Mouse (Mus musculus) cerebellum, postnatal 25 days (tissue): Measurements from ENCODE around the gene Usp48.

ENCODE experiments used
- DNase-seq, 2 experiments: peaks; one replicate each; pipeline ENCODE4 v3.0.0; 2021; ENCODE audit warnings: mixed read lengths in 2 of 2

Gene Usp48

DNA sequence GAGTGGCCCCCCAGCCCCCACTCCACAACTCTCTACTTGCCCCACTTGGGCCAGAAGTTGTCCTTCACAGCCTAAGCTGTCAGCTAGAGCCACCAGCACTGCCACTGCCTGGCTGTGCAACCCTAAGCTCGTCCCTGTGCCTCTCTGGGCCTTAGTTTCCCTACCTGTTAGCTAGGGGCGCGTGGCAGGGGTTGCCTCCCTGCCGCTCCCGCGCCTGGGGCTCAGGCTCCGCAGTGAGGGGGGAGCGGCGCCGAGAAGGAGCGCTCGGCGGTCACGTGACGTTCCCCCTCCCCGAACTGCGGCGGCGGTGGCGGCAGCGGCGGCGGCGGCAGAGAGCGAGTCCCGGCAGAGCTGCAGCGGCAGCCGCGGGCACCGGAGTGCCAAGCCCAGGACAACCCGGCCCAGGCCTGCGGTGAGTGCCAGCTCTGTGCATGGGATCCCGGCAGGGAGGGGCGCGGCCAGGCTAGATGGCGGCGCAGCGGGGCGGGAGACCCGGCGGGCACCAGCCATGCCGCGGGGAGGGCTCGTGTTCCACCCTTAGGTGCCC, 71.0 kb downstream of the Usp48 start, which contains the start of gene Rap1gap:
Gene Rap1gap (plus strand): TSS at position 294 of the 547 bp plus-strand sequence.
- DNase-seq, result peak in 1 of 2 experiments; percentile 91

DNA sequence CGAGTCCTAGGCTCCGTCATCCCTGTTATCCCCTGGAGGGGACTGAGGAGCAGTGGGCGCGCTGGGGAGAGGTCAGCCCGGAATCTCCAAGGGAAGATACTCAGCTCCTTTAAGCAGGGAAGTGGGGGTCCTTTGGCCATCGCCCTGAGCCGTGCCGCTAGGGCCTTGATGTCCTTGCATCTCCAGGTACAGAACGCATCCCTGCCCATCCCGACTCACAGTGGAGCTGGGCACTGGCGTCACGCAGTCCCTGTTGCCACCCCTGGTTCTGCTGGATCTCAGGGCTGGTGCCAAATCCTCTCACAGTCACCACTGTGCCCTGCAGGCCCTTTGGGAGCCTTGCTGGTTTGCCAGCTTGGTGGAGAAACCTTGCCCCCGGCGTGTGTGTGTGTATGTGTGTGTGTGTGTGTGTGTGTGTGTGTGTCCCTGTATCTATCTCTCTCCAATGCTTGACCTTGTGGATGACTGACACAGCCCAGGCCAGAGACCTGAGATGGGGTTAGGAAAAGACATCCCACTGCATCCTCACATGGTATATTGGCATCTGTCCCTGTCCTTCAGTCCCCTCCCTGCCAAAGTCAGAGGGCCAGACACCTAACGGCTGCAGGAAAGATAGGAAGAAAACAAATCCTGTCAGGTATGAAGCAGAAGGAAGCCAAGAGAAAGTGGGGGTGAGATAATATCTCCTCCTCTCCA, 71.6 kb downstream of the Usp48 start:
- peak; percentile 70 to 86 for DNase-seq

DNA sequence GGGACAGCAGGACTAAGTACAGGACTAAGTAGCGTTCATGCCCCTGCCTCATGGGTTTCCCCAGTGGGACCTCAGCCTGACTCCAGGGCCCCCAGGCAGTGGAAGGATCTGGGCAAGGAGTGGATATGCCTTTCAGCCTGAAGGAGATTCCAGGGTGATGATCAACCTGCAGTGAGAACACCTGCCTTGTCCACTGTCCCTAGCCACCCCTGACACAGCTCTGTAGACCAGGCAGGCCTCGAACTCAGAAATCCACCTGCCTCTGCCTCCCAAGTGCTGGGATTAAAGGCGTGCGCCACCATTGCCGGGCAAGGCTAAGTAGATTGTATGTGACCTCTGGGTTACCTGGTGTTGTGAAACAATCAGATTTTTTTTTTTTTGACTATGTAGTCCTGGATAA, 72.2 kb downstream of the Usp48 start:
- peak in 1 of 2 experiments; percentile 44 for DNase-seq

DNA sequence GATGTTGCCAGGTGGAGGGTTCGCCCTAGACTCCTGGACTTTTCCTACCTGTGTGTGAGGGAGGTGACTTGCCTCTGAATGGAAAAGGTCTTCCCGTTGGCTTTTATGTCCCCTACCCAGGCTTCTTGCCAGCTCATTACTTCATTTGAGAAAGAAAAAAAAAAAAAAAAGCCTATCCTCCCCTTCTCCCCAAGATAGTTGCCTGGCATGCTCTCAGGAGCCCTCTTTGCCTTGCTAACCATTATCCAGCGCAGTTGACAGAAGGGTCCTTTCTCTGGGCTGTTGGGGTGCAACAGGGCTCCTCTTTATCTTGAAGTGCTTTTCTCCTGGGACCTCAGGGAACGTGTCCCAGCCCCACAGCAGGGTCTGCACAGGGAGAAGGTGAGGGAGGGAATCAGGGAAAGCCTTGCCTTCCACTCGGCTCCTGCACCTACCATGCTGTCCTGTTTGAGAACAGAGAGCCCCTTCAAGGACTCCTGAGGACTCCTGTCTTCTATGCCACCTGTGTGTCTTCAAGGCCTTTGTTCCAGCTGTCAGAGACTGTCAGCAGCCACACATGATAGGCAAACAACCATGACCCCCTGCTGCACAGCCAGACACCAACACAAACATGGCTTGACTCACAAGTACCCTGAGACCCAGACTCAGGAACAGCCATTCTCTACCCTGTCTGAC, 72.9 kb downstream of the Usp48 start:
- peak; percentile 43 to 56 for DNase-seq

DNA sequence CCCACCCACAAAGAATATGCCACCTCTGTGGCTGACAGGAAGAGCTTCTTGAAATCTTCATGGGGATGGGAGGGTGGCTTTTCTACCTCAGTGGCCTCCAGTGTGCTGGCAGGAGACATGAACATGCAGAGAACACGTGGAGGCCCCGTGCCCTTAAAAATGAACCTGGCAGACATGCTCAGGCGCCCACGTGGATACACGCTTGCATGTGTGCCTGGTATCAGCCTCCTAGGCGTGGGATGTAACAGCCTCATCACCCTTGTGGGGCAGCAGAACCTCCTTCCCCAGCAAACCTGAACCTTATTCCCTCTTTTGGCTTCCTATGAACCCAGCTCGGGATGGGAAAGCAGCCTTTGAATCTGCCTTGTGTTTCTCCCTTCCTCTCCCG, 73.4 kb downstream of the Usp48 start:
- DNase-seq, result peak in 1 of 2 experiments; percentile 54

DNA sequence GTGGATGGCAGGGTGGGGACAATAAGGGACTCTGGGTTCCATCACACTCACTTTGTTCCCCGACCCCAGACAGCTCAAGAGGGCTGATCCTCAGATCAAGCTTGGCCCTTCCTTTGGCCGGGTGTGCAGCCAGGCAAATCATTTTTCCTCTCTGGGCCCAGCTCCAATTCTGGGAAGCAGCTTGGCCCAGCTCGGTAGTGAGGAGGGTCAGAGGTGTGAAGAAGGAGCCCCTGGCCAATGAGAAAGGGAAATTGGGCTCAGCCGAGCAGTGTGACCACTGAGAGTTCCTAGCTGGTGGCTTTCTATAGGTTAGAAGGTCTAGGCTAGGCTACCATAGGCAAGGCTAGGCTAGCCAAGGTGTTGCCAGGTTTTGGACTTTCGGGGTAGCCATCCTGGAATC, 74.2 kb downstream of the Usp48 start:
- DNase-seq, result peak; percentile 84 to 87

DNA sequence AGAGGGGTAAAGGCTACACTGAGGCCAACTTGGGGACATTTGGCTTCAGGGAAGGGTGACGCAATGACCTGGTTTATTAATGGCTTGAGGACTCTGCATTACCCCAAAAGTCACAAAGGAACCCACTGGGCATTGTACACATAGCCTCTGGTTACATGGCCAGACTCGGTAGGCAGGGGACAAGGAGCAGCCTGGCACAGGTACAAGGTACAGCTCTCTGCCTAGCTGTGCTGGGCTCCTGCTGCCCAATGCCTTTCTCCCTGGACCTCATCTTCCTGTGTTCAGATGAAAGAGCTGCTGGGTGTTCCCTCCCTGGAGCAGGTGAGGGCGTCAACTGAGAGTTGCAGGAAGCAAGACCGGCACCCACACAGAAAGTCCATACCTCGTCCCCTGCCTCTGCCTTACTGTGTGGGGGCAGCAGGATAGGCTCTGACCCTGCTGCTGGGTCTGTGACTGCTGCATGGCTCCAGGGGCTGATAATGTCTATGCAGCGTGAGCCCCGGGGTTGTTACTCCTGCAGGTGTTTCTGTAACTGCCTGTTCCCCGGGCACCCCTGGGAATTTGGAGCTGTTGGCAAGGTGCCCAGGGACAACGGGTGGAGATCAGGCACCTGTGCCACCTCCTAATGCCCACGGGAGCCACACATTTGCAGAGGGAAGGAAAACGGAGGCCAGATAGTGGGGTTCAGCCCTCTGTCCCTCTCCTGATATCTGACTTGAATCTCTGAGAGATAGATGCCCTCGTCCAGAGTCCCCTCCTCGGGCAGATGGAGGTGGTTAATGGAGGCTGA, 78.4 kb downstream of the Usp48 start:
- peak; percentile 53 to 65 for DNase-seq

DNA sequence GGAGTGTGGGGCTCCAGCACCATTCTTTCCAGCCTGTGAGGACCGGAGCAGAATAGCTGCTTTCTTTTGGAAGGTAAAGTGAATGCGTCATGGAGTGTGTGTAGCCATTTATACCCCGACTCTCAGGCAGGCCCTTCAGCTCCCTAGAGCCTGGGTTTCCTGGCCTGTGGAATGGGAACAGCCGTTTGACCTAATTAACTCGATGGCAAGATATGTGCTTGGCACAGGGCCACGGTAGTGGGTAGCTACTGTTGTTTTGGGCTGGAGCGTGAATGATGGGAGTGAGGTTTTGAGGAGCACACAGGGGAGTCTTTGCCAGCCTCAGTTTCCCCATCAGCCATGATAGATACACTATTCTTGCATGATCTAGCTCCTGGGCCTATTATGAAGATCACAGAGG, 82.0 kb downstream of the Usp48 start:
- peak; percentile 74 to 83 for DNase-seq

DNA sequence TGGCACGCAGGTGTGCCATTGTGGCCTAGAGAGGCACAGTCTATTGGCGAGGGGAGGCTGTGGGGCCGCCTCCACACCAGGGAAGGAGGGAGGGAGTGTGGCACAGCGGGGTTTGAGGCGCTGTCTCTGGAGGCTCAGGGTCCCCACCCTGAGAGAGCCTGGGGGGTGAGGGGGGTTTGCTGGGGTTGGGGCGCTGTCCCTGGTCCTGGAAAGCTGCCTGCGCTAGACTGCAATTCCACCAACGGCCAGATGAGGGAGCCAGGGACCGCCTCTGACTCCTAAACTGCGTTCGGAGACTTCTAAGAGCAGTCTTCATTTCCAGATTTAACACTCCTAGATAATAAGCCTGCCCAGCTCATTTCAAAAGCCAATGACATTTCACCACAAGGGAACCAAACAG, 82.5 kb downstream of the Usp48 start:
- peak; percentile 92 to 93 for DNase-seq

DNA sequence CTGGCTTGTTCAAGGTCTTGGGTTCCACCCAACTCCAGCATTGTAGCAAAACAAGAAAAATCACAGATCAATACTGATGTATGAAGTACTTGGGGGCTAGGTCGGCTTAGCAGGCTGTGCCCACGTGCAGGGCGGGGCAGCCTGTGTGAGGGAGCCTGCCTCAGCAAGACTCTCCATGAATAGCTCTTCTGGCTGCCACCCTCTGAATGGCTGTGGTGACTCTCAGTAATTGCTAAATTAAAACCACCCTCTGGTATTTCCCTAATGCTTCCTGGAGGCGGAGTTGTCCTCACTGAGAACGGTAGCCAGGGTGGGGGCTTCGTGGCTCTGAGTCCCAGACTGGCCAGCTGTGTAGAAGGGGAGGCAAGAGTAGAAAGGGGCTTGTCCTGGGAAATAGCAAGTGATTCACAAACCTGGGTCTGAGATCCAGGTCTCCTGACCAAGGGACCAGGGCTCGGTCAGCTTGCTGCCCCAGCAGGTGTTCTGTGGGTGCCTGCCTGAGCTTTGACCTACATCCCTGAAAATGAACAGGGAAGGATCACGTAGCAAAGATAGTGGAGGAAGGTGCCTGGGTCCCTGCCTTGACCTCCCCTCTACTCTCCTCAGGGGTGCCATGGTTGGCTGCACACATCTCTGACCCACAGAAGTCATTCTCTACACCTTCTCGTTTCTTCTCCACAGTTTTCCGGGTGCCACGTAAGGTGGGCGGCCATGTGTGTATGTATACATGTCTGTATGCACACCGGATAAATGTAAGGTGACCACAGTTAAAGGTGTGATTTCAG, 83.3 kb downstream of the Usp48 start:
- peak; percentile 37 to 43 for DNase-seq

DNA sequence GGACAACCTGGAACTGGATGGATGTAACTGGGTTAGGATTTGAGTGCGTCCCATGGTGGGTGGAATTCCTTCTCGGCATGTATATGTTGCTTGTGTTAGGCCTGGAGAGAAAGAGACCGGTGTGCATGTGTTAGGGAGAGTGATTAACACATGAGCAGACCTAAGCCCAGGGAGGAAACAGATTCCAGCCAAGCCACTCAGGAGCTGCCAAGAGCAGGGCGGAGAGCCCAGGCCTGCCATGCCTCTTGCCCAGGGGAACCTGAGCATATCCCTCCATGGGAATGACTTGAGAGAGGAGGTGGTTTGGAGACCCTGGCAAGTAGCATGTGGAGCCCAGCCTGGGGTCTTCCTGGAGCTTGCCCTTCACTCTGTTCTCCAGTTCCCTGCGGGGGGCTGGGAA, 84.4 kb downstream of the Usp48 start:
- peak; percentile 89 to 90 for DNase-seq

DNA sequence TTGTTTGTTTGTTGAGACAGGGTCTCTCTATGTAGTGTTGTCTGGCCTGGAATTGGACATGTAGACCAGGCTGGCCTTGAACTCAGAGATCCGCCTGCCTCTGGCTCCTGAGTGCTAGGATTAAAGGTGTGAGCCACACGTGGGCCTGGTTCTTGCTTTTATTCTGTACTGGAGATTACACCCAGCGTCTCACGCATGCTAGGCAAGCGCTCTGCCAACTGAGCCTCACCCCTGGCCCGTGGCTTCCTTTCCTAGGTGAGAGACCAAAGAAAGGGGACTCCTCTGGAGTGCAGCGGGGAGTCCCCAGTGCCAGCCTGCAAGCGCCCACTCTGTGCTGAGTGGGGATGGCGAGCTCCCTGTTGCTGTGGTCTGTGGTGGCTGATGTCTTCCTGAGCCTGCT, 85.0 kb downstream of the Usp48 start:
- peak; percentile 36 to 38 for DNase-seq

DNA sequence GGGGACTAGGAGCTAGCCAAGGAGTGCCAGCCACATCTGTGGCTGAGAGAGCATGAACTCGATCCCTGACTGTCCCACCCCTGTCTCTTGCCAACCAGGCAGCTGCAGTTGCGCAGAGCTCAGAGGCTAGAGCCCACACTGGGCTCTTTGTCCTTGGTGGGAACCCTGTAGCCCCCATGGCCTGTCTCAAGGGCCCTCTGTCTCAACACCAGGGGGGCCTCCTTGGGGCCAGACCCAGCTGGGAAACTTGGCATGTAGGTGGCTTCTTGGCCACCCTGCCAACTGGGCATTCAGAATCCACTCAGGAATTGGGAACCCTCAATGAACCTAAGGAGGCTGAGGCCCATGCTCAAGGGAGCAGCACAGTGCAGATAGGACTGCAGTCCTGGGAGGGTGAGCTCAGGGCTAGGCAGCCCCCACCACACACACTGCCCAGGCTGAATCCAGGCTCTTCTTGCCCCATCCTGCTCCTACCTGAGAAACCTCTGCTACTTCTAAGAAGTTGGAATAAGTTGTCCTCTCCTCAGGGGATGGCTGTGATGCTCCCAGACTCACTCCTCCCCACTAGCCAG, 86.5 kb downstream of the Usp48 start:
- DNase-seq, result peak in 1 of 2 experiments; percentile 36

DNA sequence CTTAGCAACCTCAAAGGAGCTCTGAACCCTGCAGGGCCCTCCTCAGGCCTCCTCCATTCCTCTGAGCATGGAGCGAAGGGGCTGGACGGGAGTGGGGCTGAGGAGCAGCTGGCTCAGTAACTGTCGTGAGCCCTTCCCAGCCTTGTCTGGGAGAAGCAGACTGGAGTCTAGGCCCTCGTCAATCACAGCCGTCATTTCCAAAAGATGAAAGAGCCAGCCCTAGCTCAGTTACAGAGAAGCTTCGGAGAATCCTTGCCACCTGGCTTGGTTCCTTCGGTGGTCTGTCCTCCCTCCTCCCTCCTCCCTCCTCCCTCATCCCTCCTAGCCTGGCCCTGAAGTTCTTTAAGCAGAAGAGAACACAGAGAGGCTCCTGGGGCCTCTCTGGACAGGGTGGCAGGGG, 87.2 kb downstream of the Usp48 start:
- DNase-seq, result peak in 1 of 2 experiments; percentile 39

DNA sequence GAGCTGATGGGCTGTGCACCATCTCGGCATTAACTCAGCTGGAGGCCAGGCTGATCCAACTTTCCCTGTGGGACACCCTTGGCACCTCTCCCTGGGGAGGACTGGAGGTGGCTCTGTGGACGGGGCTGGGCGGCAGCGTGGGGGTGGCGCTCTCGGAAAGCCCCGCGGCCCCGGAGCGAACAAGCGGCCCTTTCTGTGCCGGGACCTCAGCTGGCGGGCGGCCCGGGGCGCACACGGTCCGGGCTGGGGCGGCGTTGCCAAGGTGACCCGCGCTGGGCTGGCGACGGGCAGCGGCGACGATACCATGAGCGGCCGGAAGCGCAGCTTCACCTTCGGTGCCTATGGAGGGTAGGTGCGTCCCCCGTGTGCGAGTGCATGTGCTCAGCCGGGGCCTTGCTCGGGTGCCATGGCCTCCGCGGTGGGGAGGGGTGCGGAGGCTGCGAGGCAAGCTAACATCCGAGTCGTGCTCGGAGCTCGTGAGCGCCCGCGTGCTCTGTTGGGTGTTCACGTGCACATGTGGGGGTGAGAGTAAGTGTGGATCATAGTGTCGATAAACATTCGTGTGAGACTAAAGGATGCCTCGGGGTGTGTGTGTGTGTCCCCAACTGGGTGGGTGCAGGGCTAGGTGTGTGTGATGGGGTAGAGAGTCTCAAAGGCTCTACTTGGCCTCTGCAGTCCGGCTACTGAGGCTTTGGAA, 88.0 kb downstream of the Usp48 start:
- DNase-seq, result peak; percentile 76 to 83

DNA sequence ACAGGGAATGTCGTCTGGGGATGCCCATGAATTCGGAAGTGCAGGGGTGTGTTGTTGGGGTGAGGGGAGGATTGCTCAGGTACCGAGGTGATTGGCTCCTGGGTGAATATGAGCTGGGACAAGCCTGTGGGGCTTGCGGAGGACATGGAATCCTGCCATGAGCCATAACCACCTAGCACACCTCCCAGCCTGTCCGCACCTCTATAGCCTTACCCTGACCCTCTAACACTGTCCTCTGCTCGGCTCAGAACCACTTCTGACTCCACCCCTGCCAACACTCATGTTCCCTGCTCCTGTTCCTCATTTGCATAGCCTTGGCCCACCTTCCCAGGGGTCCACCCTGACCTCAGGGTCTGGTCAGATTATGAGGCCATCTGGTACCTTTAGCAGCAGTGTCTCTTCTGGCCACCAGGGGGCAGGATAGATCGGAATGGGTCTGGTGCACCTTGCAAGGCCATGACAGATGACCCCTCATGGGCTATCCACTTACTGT, 89.5 kb downstream of the Usp48 start:
- peak; percentile 71 to 77 for DNase-seq

DNA sequence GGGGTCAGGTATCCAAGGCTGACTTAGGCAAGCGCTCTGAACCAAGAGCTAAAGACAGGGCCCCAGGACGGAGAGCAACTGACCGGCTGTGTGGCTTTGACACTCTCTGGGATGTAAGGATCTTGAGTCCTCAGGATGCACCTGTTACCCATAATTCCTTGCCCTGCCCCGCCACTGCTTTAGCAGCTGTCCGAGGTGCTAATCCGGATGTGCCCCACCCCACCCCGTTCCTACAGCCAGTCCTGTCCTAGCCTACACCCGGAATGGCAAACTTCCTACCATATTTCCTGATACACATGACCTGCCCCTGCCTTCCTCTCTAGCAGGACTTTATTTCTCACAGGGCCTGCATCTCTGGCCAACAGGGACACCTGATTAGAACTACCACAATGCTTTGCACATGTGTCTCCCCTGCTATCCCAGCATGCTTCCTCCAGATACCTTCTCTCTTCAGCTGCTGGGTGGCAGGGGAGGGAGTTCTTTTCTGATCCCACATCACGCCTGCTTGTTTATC, 91.3 kb downstream of the Usp48 start:
- no peak for DNase-seq

DNA sequence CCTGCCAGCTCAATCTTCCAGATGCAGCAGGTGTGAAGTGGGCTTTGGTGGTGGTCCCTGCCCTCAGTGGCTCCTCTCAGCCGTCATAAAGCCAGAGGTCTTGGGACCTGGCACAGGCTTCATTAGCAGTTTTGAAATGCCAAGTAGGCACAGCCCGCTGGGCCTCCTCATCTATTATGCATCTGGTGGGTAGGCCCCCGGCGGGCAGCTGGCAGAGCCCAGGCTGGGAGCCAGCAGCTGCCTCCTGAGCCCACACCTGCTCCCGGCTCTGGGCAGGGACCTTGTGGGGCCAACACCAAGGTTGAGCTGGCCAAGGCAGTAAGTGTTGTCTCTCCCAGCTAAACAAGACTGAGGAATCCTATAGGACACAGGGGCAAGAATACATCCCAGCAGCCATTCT, 92.7 kb downstream of the Usp48 start:
- peak; percentile 22 to 29 for DNase-seq

DNA sequence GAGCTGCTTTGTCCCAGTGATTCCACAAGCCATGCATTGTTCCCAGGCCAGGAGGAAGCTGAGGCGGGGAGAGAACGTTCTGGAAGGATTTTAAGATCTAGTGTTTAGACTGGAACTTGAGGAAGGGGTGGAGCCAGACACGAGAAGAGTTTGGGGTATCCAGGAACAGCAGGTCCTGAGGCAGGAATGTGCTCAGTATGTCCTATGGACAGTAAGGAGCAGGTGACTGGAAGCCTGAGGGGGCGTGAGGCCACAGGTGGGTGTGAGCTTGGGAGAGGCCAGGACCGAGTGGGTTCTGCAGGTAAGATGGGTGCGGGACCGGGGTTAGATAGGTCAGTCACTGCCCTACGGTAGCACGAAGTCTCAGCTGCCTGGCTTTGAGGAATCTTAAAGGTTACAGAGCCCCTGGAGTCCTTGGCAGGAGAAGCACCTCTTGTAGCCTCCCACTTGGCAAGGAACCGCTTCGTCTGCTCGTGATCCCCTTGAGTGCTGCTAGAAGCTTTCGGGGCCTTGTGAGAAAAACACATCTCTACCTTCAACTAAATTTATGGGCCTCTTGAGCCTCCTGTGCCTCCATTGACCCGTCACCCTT, 93.8 kb downstream of the Usp48 start:
- peak in 1 of 2 experiments; percentile 42 for DNase-seq

DNA sequence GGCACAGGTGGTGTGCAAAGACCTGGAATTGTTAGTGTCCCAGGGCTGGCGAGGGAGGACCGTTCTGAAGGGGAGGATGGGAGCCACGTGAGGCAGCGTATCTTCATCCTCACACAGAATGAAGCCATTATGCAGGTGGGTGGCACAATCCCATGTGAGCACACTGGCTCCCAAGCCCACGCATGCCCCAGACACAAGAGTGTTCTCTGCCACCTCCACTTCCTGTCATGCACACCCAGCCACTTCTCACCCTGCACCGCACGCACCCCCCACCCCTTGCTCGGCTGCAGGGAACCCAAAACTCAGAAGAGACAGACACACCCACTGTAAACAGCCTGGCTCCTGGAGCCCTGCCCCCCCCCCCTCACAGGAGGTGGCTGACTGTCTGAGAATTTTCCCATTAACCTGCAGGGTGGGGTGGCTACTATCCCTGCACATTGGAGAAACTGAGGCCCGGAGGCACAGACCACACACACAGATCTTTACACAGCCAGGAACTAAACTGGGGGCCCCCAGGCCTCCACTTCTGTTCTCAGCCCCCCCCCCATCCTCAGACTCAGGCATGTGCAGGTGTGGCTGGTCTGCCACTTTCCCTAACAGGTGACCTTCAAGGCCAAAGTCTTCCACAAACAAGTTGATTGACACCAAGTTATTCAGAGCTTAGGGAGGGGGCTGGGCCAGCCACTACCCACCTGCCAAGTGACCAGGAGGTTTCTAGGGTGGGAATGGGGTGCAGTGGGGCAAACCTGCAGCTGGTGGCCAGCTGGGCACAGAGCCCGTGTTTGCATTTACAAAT, 98.8 kb downstream of the Usp48 start:
- no peak for DNase-seq
